Mouse (Mus musculus): ENCODE results near the gene Galnt12.

DNA sequence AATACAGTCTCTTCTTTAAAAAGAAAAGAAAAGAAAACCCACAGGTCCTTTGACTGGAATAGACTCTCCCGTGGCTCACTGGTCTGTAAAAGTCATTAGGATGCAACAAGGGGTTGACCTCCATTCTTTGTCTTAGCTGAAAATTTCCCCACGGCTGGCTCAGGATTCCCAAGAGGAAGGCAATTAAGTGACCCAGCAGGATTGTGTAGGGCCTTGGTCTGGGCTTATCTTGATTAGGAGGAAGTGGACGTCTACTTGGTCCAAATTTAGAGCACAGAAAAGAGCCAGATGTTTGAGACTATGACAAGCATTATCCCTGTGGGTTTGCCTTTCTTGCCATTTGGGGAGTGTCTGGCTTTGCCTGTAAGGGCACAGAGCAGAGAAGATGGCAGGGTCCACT is 58.3 kb downstream of the Galnt12 start:
- TF ChIP-seq TAL1 (conservative IDR thresholded peaks at IDR 0.05; ENCODE audit: low read depth, low read length) = no peak
- TF ChIP-seq CTCF (IDR thresholded peaks at IDR 0.05; ENCODE audit: low read depth, low read length) = no peak
- no peak for TF ChIP-seq GATA1 (IDR thresholded peaks at IDR 0.05; ENCODE audit: borderline replicate concordance, low read length)
